In genomic region chr15:31006825-31007157, GRCm38 (mm10) we compare ENCODE assay signal across 19 mouse cellular contexts.
"Had no signal": no experiment of that assay in that cellular context is flagged by ENCODE, and none has a peak within 500 bp of the region (broad histone marks: within the 10 kb centered on the region; RNA-seq: fewer than 3 reads in every experiment).

No protein-coding gene starts in this region.

- H3K27me3 ChIP-seq: liver, embryonic 12.5 days; liver, embryonic 15.5 days; lung, embryonic 15.5 days; stomach, embryonic 15.5 days had no signal

- H3K4me2 ChIP-seq: limb, embryonic 13.5 days; liver, embryonic 12.5 days; liver, embryonic 15.5 days; lung, embryonic 15.5 days; midbrain, embryonic 11.5 days; stomach, embryonic 15.5 days had no signal

- H3K27ac ChIP-seq: limb, embryonic 13.5 days; liver, embryonic 12.5 days; liver, embryonic 15.5 days; lung, embryonic 15.5 days; stomach, embryonic 15.5 days had no signal

- H3K4me1 ChIP-seq: liver, embryonic 12.5 days; liver, embryonic 15.5 days; lung, embryonic 15.5 days; megakaryocyte, embryonic 14.5 days; stomach, embryonic 15.5 days had no signal

- DNase-seq: kidney, adult 9 months; kidney, postnatal 14 days; kidney, postnatal 4 days; left cerebral cortex, postnatal 4 days; liver; lung, adult 18-20 months; lung, postnatal 10 days; lung, postnatal 36 days; midbrain, embryonic 14.5 days; right cerebral cortex, postnatal 25 days; spleen, adult 18-20 months; thymus, postnatal 25 days had no signal

- H3K9me3 ChIP-seq: limb, embryonic 13.5 days; liver, embryonic 12.5 days; liver, embryonic 15.5 days; lung, embryonic 15.5 days; stomach, embryonic 15.5 days had no signal

- ATAC-seq: liver, embryonic 12.5 days had no signal

- H3K4me3 ChIP-seq: limb, embryonic 13.5 days; liver, embryonic 12.5 days; liver, embryonic 15.5 days; lung, embryonic 15.5 days; megakaryocyte, embryonic 14.5 days; stomach, embryonic 15.5 days had no signal

- H3K36me3 ChIP-seq: limb, embryonic 13.5 days; liver, embryonic 12.5 days; liver, embryonic 15.5 days; lung, embryonic 15.5 days; stomach, embryonic 15.5 days had no signal

- H3K9ac ChIP-seq: limb, embryonic 13.5 days; liver, embryonic 12.5 days; liver, embryonic 15.5 days; lung, embryonic 15.5 days; stomach, embryonic 15.5 days had no signal
